Mouse (Mus musculus) C2C12 (cell line): ENCODE results near the gene Ssc5d.

ENCODE experiments used
- CEBPB ChIP-seq: IDR thresholded peaks from one replicate; pipeline ENCODE4 v1.6.1; 2011; ENCODE audit warnings: low read depth, mild to moderate bottlenecking, control low read depth, moderate library complexity
- CTCF ChIP-seq: IDR thresholded peaks from one replicate; pipeline ENCODE4 v1.5.1; 2011; ENCODE audit not compliant: control insufficient read depth, insufficient read depth, insufficient read length
- FOSL1 ChIP-seq: IDR thresholded peaks from one replicate; pipeline ENCODE4 v1.8.0; 2011; ENCODE audit warnings: mild to moderate bottlenecking, low read length; ENCODE audit not compliant: poor library complexity, insufficient read depth, severe bottlenecking
- MAX ChIP-seq: IDR thresholded peaks from one replicate; pipeline ENCODE4 v1.6.1; 2011; ENCODE audit warnings: mild to moderate bottlenecking, control low read depth
- MYOD1 ChIP-seq: IDR thresholded peaks from one replicate; pipeline ENCODE4 v1.6.1; 2011; ENCODE audit warnings: low read depth; ENCODE audit not compliant: control insufficient read depth, insufficient read length
- MYOG ChIP-seq: IDR thresholded peaks from one replicate; pipeline ENCODE4 v1.6.1; 2011; ENCODE audit not compliant: control insufficient read depth, insufficient read length; ENCODE audit errors: extremely low read depth

DNA sequence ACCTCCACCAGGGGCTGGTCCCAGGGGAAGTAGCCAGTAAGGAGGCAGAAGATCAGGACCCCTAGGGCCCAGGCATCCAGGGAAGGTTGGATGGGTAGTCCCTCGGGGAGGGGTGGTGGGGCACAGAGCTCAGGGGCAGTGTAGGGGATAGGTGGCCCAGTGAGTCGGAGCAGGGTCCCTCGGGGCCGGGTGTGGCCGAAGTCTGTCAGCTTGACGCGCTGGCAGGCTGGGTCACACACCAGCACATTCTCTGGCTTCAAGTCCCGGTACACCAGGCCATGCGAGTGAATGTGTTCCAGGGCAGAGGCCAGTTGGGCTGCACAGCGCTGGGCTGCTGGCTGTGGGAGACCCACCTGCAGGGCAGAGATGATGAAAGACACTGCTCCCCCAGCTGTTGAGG is 31.8 kb downstream of the Ssc5d start:
- TF ChIP-seq MYOD1 (no peak), FOSL1 (no peak), CTCF (no peak), CEBPB (no peak), MAX (no peak), MYOG (no peak)
